Mouse (Mus musculus) urinary bladder, postnatal 36 days (tissue): ENCODE measurements around the gene Dscam.
A peak's percentile ranks its signal among the peaks of the same experiment; 100 is the strongest.
"Not testable (repeated sequence)": the region's sequence is repeated elsewhere in the genome, so short reads cannot be mapped to it uniquely, and the experiment has no call there.

Experiments
- DNase-seq, 2 experiments: peaks; one replicate each; pipeline ENCODE4 v3.0.0; 2022; ENCODE audit warnings: low spot score in 2 of 2, mixed read lengths in 1 of 2

Dscam gene

DNA sequence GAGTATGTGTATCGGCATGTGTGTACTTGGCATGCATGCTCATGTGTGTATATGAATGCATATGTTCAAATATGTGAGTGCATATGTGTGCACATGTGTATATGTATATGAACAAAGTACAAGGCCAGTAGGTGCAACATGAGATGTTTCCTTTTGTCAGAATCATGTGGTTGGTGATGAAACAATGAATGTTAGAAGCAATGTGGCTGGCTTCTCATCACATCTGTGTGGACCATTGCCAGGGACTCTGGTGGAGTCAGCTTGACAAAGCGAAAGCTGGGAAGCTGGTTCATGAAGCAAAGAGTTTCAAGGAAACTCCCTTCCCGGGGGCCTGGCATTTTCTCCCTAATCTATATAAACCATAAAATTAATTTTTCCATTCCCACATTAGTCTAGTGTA is 286.0 kb downstream of the Dscam start:
- DNase-seq: not testable (repeated sequence)

DNA sequence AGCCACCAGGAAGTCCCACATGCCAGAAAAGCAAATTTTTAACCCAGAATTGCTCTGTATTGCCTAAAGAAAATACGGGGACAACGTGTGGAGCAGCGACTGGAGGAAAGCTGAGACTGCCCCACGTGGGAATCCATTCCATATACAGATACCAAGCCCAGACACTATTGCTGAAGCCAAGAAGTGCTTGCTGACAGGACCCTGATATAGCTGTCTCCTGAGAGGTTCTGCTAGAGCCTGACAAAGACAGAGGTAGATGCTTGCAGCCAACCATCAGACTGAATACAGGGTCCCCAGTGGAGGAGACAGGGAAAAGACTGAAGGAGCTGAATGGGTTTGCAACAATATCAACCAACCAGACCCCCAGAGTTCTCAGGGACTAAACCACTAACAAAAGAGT is 293.3 kb downstream of the Dscam start:
- DNase-seq: no peak

DNA sequence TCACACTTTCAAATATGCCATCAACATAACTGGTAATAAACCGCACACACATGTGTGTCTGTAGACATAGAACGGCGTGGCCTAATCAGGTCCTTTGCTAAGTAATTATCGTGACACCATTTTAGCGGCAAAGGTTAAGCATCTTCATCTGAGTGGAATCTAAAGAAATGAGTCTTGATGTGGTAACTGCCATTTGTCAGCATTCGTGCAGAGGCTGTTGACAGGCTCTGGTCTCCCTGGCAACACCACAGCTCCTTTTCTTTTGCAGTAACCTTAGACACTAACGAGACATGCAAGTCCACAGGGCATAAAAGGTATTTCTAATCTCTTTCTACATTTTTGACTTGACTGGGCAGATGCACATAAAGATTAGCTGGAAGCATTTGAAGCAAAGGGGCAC is 297.8 kb downstream of the Dscam start:
- DNase-seq: no peak

DNA sequence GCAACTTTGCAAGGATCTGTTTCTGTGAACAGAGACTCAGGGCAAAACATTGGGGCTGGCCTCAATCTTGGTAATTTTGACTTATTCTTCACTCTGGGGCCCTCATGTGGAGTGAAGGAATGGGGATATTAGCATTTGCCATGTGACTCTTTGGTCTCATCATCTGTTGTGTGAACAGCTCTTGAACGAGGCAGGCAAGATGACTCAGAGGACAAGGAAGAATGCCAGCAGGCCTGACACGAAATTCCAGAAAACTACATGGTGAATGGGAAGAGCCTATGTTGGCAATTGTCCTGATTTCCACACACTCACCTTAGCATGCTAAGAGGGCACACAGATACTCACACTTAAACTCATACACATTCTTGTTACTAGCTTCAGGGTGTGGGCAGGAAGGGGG is 313.0 kb downstream of the Dscam start:
- DNase-seq: no peak

DNA sequence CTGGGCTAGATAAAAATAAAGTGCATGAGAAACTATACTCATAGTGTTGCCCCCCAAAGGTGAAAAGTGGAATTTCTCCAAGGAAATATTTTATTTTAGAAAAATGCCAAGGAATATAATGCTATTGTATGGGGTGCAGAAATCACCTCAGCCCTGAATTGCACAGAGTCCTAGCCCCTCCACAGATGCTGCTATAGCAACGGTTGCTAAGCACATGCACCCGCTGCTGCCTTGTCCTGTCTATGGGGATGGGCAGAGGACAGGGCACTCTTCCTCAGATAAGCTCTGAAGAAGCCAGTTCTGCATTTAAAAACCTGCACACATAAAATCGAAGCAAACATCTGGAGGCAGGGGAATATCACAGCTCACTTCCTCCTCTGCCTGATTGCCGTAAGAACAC is 315.5 kb downstream of the Dscam start:
- no peak for DNase-seq

DNA sequence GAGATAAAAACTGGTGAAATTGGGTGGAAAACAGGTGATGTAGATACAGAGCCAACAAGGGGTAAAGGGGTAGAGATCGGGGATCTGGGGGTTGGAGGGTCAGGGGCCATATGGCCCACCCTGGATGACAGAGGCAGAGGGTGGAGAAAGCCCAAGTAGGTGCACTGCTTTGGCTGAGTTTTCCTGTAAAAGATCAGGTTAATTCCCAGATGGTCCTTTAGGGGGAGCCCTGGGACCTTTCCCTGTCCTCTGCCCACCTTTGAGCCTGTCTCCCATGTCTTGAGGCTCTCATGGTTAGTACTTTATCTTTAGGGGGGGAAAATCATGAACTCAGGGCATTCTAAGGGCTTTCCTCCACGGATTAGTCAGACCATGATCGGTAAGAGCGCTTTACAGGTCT is 318.2 kb downstream of the Dscam start:
- no peak for DNase-seq

DNA sequence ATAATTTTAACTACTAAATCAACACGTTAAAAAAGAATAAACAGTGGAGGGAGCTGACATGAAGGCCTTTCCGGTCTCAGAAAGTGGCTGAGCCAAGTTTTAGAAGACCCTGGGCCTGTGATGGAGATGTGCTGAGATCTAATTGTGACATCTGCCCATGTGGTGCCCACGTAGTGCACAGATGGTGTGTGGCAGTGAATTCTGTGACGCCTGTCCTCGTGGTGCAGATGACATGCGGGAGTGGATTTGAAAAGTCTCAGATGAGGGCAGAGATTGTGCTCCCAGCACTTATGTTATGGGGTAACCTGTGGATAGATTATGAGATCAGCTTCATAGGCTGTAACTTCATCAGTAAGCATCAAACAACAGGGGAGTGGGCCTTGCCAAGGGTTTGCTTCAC is 321.6 kb downstream of the Dscam start:
- DNase-seq: no peak

DNA sequence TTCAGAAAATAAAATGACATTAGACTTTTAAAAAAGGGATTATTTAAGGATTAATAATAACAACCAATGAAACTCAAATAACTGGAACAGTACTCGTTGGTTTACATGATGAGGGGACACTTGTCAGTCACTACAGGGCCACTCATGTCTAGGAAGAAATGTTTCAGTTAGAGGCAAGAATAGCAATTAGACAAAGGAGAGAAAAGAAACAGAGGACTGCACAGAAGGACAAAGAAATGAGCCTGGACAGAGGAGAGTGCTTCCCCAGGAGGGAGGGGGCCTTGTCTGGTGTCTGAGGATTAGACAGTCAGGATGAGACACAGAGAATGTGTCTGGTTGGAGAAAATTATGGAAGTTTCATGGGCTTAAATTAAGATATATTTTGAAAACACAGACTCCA is 324.0 kb downstream of the Dscam start:
- no peak for DNase-seq

DNA sequence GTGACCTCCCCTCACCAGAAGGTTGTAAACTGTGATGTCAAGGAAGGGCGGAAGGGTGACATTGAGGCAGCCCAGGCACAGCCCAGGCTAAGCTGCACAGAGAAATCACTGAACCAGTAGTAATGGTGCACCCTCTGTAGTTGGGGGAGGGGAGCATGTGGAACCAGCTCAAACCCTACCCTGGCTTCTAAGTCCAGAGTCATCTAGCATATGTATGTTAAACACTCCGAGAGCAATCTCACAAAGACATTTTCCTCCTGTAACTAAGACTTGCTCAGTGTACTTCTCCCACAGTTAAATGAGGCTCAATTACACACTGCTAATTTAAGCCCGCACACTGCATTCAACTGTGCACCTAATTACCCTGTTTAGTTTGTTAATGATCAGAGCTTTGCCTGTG is 324.4 kb downstream of the Dscam start:
- DNase-seq: no peak

DNA sequence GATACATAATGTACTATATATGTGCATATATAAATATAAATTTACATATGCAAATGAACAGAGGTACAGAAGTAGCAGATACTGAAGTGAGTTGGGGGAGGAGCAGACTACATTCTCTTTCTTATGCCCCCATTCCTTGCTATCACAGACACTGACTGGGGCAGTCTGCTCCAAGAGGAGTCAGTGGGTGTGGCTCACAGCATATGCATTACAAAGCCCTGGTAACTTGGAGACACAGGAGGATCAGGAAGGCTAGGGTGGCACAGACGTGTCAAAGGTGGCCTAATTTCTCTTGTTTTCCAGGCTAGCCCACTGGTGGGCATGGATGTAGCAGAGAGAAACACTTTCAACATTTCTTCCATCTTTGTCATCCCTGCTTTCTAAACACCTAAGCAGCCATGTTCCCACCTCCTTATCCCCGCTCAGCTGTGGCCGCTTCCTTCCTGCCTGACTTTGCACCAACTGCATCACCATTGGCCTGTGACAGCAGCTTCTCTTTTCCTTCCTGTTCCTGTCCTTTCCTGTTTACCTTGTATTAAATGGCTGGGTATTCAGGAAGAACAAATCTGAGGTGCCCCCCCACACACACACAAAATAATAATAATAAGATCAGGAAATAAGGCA is 325.0 kb downstream of the Dscam start:
- DNase-seq: no peak

DNA sequence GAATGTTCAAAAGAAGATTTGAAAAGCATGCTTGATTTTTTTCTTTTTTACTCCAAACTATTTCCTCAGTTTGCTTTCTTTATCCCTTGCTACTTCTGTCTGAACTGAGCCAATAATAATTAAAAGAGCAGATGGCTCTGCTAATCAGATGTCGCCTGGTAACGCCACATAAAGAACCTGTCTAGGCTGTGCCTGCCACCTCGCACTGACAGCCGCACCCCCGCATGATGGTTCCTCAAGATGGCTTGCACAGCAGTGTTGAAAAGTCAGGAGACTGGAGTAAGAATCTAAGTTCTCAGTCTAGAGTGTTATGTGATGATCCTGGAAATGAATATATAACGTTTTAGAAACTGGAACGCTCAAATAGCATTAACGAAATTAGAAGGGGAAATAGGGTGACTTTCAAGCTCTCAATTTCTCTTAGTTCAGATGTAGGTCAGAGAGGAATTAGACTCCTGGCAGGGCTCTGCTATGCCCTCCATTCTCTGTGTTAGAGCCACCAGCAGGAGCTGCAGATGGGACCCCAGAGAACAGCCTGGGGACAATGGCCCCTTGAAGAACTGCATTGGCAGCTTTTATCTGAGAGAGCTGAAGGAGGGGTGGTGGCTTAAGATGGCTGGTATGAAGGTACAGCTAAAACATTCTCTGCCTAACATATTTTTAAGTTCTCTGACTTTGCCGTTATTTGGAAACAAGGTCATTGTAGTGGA is 326.7 kb downstream of the Dscam start:
- no peak for DNase-seq

DNA sequence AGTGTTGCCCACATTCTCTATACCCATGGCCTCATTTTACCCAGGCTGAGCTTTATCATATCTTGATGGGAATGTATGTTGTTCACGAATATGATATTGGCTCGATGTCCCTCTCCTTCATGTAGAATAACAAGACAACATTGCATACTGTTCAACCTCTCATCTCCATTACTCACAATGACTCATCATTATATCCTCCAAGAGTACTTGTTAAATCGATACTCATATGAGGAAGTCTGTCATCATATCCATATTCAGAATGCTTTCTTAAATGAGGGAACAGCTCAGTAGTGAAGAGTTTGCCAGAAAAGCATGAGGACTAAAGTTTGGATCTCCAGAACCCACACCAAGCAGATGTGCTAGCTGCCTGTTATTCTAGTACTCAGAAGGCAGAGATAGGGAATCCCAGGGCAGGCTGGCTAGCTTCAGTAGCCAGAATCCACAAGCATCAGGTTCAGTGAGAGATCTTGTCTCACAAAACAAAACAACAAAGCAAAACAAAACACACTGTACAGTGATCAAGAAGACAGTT is 327.7 kb downstream of the Dscam start:
- DNase-seq: no peak

DNA sequence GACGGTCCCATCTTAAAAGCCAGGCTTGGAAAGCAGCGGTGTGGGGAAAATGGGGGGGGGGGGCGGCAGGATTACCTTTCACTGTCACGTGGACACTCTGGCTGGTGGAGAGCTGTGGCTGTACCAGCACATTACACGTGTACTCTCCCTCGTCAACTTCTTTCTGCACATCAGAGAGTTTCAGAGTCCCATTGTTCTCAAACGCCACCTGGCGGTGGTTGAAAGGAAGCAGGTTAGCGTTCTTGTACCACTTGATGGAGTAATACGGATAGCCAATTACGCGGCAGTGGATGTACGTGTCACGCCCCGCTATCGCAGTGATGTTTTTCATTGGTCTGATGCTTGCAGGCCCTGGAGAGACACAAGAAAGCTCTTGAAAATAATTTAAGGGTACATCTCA is 350.9 kb downstream of the Dscam start:
- DNase-seq: peak; percentile 42 to 54

DNA sequence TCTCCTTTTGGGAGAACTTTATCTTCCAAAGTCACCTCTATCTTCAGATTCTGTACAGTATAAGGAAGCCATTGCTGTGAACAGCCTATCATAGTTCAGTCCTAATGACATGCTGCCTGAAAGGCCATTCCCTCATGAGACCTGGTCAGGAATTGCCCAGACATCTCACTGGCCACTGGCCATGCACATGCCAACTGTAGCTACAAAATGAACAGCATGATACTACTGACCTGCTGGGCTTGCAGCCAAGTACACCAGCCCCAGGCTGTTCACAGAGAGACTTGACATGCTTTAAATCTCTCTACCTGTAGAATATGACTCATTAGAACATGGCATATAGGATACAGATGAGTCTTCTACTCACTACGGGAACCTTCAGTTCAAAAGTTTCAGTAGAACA is 364.3 kb downstream of the Dscam start:
- no peak for DNase-seq

DNA sequence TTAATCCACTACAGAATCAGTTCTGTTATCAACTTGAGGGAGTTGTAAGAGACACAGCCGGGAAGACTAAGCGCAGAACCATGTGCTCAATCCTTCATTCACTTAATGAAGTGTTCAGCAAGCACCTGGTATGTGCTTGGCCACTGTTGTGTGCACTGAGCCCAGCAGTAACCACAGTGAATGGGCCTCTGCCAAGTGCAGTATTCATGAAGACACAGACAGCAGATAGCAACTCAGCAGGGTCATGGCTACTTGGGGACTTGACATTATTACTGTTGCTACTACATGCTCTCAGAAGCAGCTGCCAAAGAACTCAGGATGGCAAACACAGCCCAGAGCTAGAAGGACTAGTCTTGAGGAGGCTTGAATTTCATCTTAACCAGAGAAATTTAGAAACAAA is 367.9 kb downstream of the Dscam start:
- DNase-seq: no peak

DNA sequence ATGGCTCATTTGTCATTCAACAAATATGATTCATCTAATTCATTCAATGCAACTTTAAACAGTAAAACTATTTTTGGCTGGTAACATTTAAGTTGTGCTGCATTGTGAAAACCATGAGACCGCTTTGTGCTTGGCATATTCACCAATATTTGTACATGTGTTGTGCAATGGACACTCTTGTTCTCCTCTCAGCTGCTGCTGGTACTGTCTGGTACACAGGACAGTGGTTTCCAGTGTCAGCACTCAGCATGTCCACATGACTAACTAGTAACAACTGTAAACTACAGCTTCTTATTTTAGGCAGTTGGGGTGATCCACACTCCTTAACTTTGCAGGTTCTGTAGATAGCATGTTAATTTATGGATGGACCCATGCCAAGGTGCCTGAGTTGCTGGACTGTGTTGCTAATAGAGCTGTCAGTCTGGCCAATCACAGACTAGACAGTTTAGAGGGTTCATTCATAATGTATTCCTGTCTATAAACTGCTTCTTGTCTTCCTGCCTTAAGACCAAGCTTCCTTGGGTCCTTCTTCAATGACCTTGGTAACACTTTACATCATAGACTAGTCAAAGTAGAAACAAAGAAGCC is 368.8 kb downstream of the Dscam start:
- DNase-seq: no peak

DNA sequence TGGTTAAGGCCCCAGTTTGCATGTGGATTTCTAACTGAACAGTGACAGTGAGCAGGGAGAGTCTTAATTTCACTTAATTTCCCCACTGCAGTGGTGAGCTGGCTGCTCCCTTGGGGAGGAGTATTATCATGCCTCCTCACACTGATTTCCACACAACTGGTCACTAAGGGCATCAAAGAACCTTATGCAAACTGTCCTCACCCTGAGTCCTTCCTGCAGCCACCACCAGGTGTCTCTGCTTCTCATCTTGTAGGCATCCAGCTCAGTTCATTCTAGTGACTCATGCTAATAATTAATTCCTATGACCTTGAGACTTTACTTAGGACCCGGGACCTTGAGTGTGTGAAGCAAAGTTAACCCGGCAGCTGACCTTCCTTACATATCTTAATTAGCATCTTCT is 375.1 kb downstream of the Dscam start:
- peak; percentile 1 to 6 for DNase-seq

DNA sequence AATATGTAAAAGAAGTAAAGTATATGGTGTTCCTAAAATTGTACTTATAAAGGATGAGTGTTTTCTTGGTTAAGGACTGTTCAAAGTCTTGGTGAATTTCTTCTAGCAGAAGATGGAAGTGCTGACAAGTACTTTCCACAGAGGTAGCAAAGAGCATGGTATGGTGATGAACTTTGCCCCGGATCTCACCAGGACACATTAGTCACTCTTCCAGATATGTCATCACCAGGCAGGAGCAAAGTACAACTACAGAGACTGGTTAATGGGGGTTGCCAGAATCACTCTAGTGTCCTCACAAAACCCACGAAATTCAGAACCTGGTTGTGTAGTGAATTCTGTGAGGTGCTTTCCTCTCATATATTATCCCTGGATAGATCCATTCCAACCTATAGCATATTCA is 379.2 kb downstream of the Dscam start:
- DNase-seq: no peak

DNA sequence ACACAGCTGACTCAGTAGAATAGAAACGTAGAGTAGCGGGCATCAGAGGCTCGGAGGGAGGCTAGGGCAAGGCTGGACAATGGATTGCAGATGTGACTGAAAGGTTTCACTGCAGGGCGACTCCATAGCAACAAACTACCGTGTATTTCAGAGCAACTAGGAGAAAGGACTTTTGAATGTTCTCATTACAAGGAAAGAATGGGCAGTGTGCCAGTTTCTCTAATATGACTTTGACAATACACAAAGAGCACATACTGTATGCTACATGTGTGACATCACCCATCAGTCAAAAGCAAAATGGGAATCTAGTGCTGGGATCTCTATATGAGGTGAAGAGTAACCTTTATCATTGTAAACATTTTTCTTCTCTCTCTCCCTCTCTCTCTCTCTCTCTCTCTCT is 382.3 kb downstream of the Dscam start:
- no peak for DNase-seq

DNA sequence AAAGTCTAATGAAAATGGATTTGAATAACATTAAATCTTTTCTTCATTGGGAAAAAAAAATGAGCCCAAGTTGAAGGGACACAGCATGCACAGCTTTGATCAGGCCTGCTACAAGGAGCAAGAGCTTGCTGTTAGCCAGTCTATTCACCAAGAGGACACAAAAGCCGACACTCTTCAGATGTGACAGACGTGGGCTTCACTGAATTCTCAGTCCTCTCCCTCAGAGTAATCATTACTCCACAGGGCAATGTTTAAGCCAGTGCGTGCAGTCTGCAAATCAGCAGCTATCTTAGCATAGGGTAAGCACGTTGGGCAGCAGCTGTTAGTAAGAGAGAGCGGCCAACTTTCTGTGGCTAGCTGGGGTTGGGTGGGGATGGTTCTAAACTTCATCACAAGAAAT is 391.5 kb downstream of the Dscam start:
- DNase-seq: no peak

DNA sequence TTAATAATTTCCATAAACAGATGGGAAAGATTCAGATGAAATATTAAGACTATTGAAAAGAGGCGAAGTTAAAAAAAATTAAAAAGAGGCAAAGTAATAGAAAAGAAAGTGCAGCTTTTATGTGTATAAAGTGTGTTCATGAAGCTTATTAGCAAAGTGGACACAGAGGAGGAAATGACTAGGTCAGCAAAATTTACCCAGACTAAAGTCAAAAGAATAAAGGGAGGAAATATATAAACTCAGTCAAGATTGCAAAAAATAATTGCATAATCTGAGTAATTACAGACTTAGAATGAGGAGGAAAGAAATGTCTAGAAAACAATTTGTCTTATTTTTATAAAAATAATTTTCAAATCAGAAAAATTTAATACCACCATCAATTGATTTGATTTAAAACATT is 396.3 kb downstream of the Dscam start:
- no peak for DNase-seq

DNA sequence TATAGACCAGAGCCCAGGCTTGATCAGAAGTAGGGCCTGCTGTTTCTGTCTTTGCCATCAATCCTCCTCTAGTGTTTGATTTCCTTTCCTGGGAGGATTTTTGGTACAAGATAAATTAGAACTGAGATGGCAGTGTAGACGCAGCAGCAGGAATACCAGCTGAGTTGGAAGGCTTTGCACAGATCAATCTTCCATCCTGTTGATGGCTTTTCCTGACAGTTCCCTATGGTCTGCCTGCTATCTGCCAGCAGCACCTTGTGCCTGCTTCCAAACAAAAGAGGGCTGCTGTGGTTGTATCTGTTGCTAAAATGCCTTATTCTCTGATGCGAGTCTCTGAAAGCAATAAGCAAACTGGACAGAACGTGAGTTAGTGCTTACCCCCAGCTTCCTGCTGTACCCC is 402.6 kb downstream of the Dscam start:
- no peak for DNase-seq

DNA sequence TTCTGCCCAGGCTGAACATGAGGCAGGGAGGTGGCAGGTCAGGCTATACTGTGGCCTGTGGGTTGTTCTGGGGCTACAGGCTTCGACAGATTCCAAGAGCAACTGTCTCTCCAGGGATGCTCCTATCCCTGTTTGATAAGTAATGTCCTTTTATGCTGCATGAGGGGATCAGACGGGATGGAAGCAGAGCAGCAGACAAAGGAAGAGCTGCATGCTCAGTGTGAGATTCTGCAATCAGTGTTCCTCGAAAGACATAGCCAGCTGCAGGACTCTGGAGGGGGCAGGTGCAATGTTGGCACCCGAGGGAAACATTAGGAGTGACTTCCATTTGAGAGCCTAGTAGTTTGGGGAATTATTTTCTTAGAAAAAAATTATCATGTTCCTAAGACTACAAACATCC is 403.0 kb downstream of the Dscam start:
- no peak for DNase-seq
